Mouse (Mus musculus) myocyte (in vitro differentiated cells): ENCODE data around the gene Plxna1. TPM values are rescaled to one million over a fixed set of nuclear protein-coding genes. Genes with fewer than 3 reads are reported as not detected.

Experiments
- H3K27me3 ChIP-seq: one replicate; pipeline ENCODE4 v1.6.1; 2011; ENCODE audit not compliant: control insufficient read depth, insufficient read depth, insufficient read length
- H3K36me3 ChIP-seq: one replicate; pipeline ENCODE4 v1.6.1; 2011; ENCODE audit not compliant: control insufficient read depth, insufficient read depth
- H3K4me2 ChIP-seq: one replicate; pipeline ENCODE4 v1.6.1; 2011; ENCODE audit warnings: low read depth, control low read depth
- H3K4me3 ChIP-seq: one replicate; pipeline ENCODE4 v1.5.1; 2011; ENCODE audit warnings: mild to moderate bottlenecking, control low read depth, moderate library complexity
- H3K79me2 ChIP-seq: one replicate; pipeline ENCODE4 v1.6.1; 2011; ENCODE audit not compliant: control insufficient read depth, insufficient read depth
- H3ac ChIP-seq: one replicate; pipeline ENCODE4 v1.6.1; 2011; ENCODE audit not compliant: control insufficient read depth, insufficient read length
- CEBPB ChIP-seq: IDR thresholded peaks from 2 replicates; pipeline ENCODE4 v1.6.1; 2011; ENCODE audit warnings: mild to moderate bottlenecking, moderate library complexity; ENCODE audit not compliant: poor library complexity, insufficient read depth, severe bottlenecking
- E2F4 ChIP-seq: IDR thresholded peaks from one replicate; pipeline ENCODE4 v1.6.1; 2011; ENCODE audit warnings: mild to moderate bottlenecking, control low read depth, moderate library complexity; ENCODE audit not compliant: insufficient read depth
- MAX ChIP-seq: IDR thresholded peaks from one replicate; pipeline ENCODE4 v1.6.1; 2011; ENCODE audit warnings: low read depth, mild to moderate bottlenecking, control low read depth
- MYOD1 ChIP-seq, 3 experiments: IDR thresholded peaks; one replicate each; pipeline ENCODE4 v1.6.1; 2011; ENCODE audit warnings: control low read depth in 2 of 3, low read depth in 2 of 3, mild to moderate bottlenecking in 2 of 3, moderate library complexity in 1 of 3; ENCODE audit not compliant: insufficient read length in 2 of 3, control insufficient read depth in 1 of 3
- MYOG ChIP-seq, 3 experiments: IDR thresholded peaks; one replicate each; pipeline ENCODE4 v1.6.1; 2011; ENCODE audit warnings: control low read depth in 2 of 3, low read depth in 2 of 3, mild to moderate bottlenecking in 2 of 3; ENCODE audit not compliant: insufficient read length in 2 of 3, control insufficient read depth in 1 of 3, insufficient read depth in 1 of 3
- POLR2A ChIP-seq: IDR thresholded peaks from one replicate; pipeline ENCODE4 v1.6.1; 2011; ENCODE audit warnings: low read depth, mild to moderate bottlenecking, control low read depth, moderate library complexity; ENCODE audit not compliant: insufficient read length
- POLR2AphosphoS2 ChIP-seq: IDR thresholded peaks from one replicate; pipeline ENCODE4 v1.6.1; 2011; ENCODE audit warnings: low read depth, control low read depth; ENCODE audit not compliant: insufficient read length
- REST ChIP-seq: IDR thresholded peaks from one replicate; pipeline ENCODE4 v1.6.1; 2011; ENCODE audit warnings: mild to moderate bottlenecking, control low read depth, moderate library complexity; ENCODE audit not compliant: insufficient read depth, insufficient read length
- SRF ChIP-seq: IDR thresholded peaks from one replicate; pipeline ENCODE4 v1.6.1; 2011; ENCODE audit warnings: low read depth; ENCODE audit not compliant: control insufficient read depth, insufficient read length
- TCF12 ChIP-seq: IDR thresholded peaks from one replicate; pipeline ENCODE4 v1.6.1; 2011; ENCODE audit warnings: mild to moderate bottlenecking, control low read depth; ENCODE audit not compliant: poor library complexity, insufficient read depth, severe bottlenecking
- TCF3 ChIP-seq: IDR thresholded peaks from one replicate; pipeline ENCODE4 v1.6.1; 2011; ENCODE audit warnings: low read depth, control low read depth; ENCODE audit not compliant: insufficient read length
- USF1 ChIP-seq: IDR thresholded peaks from one replicate; pipeline ENCODE4 v1.6.1; 2011; ENCODE audit warnings: low read depth, mild to moderate bottlenecking, control low read depth, moderate library complexity
- polyA plus RNA-seq: library from polyadenylated mRNA; unstranded; fragments of >200 nt; fragmentation: generic; extraction: Trizol; gene quantifications from one replicate; pipeline ENCODE4 v1.2.1, GENCODE M21; 2012; ENCODE audit warnings: missing spikeins

Gene Plxna1
- polyA plus RNA-seq, 1 experiment, result 64.4 TPM

DNA sequence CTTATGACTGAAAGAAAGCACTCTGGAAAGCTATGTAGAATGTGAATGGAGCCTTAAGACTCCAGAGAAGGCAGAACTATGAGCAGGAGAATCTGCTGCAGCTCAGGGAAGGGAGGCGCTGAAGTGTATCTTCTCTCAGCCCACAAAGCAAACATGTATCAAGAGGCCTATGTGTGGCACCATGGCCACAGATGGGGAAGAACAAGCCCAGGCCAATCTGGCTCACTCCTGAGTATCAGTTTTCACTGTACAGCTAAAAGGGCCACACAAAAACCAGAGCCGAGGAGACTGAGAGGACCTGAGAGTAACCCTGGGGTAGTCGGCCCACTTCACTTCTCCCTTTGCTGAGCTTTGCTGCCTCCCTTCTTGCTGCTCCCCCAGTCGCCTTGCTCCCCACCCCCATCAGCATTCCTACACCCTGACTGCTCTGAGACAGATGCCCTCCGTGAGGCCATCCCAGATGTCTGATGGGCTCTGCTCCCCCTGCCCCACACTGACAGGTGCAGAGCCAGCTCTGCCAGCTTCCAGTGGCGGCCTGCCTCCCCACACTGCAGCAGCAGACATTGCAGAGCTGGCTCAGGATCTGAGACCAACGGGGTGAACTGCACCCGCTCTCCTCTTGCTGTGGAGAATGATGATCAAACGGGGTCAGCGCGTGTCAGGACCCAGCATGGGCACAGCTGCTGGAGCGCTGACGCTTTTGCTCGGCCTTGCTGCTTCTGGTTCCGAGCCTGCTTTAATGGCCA lies 34.5 kb downstream of the Plxna1 start:
- H3K27me3 ChIP-seq, result no peaks in the 10 kb centered on the region
- no peak overlapping the region for H3K4me2 ChIP-seq
- no peaks in the 10 kb centered on the region for H3K79me2 ChIP-seq
- H3K4me3 ChIP-seq, result no peak overlapping the region
- TF ChIP-seq TCF12 (peak; percentile 84), USF1 (no peak), REST (no peak), MYOD1 (IDR thresholded peaks at IDR 0.05; ENCODE audit: control insufficient read depth in 1 of 3, insufficient read length in 2 of 3, low read depth in 2 of 3) (peak; percentile 21 to 98 (median 97)), SRF (no peak), POLR2A (no peak), MYOG (IDR thresholded peaks at IDR 0.05; ENCODE audit: control insufficient read depth in 1 of 3, insufficient read depth in 1 of 3, insufficient read length in 2 of 3, low read depth in 2 of 3) (peak; percentile 57 to 99 (median 97)), TCF3 (peak; percentile 86), E2F4 (no peak)
- peaks cover 48% of the 10 kb centered on the region for H3K36me3 ChIP-seq
- H3ac ChIP-seq, result no peak overlapping the region

GRCm38 (mm10) chr6:89324842-89325241 lies 37.6 kb downstream of the Plxna1 start:
- no peaks in the 10 kb centered on the region for H3K79me2 ChIP-seq
- H3K36me3 ChIP-seq, result peaks cover 48% of the 10 kb centered on the region
- H3K4me3 ChIP-seq, result no peak overlapping the region
- no peak overlapping the region for H3ac ChIP-seq
- no peak overlapping the region for H3K4me2 ChIP-seq
- no peaks in the 10 kb centered on the region for H3K27me3 ChIP-seq
- TF ChIP-seq SRF (no peak), TCF12 (no peak), POLR2A (no peak), TCF3 (no peak), MYOD1 (IDR thresholded peaks at IDR 0.05; ENCODE audit: control insufficient read depth in 1 of 3, insufficient read length in 2 of 3, low read depth in 2 of 3) (no peak), REST (no peak), POLR2AphosphoS2 (no peak), MAX (no peak), E2F4 (no peak), CEBPB (no peak), MYOG (IDR thresholded peaks at IDR 0.05; ENCODE audit: control insufficient read depth in 1 of 3, insufficient read depth in 1 of 3, insufficient read length in 2 of 3, low read depth in 2 of 3) (no peak), USF1 (no peak)

DNA sequence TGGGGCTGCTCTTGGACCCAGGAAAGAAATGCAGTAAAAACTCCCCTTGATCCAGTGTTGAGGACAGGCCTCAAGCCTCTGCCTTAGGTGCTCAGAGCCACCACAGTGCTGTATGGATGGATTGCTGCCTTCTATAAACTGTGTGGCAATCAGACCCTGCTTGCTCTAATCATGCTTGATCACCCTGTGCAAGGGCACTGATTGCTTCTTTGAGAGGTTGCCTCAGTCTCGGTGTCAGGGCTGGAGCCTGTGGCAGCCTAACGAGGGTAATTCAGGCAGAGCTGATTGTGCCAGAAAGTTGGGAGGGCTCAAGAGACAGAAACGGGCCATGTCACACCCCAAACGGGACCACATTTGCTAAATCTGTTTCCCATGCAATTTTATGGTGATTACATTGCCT lies 47.2 kb downstream of the Plxna1 start:
- Histone ChIP-seq H3K4me2 (no peak overlapping the region), H3K4me3 (no peak overlapping the region), H3K79me2 (no peaks in the 10 kb centered on the region), H3K36me3 (peaks cover 4% of the 10 kb centered on the region), H3K27me3 (no peaks in the 10 kb centered on the region), H3ac (no peak overlapping the region)
- TF ChIP-seq POLR2AphosphoS2 (peak; percentile 9), REST (no peak), POLR2A (peak; percentile 12)

DNA sequence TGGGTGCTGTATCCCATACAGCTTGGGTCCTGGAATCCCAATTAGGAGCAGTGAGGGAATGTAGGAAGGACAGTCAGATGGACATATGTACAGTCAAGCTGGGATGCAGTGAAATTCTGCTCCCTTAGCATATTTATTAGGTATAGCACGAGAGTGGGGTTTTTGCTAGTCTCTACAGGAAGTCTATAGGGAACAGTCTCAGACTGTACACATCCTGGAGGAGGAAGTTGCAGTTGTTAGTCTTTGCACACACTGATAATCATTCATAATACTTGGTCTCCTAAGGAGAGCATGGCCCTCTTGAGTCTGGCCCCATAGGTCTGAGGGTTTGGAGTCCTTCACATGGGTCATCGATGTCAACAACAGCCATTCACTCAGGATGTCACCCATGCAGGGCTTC lies 50.9 kb downstream of the Plxna1 start:
- H3ac ChIP-seq, result no peak overlapping the region
- no peaks in the 10 kb centered on the region for H3K79me2 ChIP-seq
- H3K4me3 ChIP-seq, result no peak overlapping the region
- no peak overlapping the region for H3K4me2 ChIP-seq
- H3K36me3 ChIP-seq, result peaks cover 2% of the 10 kb centered on the region
- no peaks in the 10 kb centered on the region for H3K27me3 ChIP-seq
- TF ChIP-seq MAX (no peak), MYOD1 (IDR thresholded peaks at IDR 0.05; ENCODE audit: control insufficient read depth in 1 of 3, insufficient read length in 2 of 3, low read depth in 2 of 3) (no peak), SRF (no peak), POLR2AphosphoS2 (no peak), MYOG (IDR thresholded peaks at IDR 0.05; ENCODE audit: control insufficient read depth in 1 of 3, insufficient read depth in 1 of 3, insufficient read length in 2 of 3, low read depth in 2 of 3) (no peak), TCF3 (no peak)

GRCm38 (mm10) chr6:89310236-89310635 lies 52.2 kb downstream of the Plxna1 start:
- Histone ChIP-seq H3K36me3 (no peaks in the 10 kb centered on the region), H3ac (no peak overlapping the region), H3K79me2 (no peaks in the 10 kb centered on the region), H3K4me3 (no peak overlapping the region), H3K27me3 (no peaks in the 10 kb centered on the region), H3K4me2 (no peak overlapping the region)
- TF ChIP-seq CEBPB (no peak), POLR2A (no peak), MYOD1 (IDR thresholded peaks at IDR 0.05; ENCODE audit: control insufficient read depth in 1 of 3, insufficient read length in 2 of 3, low read depth in 2 of 3) (no peak), REST (no peak), SRF (no peak), USF1 (no peak), TCF3 (no peak), MYOG (IDR thresholded peaks at IDR 0.05; ENCODE audit: control insufficient read depth in 1 of 3, insufficient read depth in 1 of 3, insufficient read length in 2 of 3, low read depth in 2 of 3) (no peak), TCF12 (no peak), MAX (no peak)
